Mouse (Mus musculus): ENCODE measurements around the gene Col27a1. TPM values are rescaled to one million over a fixed set of nuclear protein-coding genes. Genes with fewer than 3 reads are reported as not detected.

Col27a1 gene
- total RNA-seq, 2 experiments from 2014 or later = 1.1 to 1.4 TPM

DNA sequence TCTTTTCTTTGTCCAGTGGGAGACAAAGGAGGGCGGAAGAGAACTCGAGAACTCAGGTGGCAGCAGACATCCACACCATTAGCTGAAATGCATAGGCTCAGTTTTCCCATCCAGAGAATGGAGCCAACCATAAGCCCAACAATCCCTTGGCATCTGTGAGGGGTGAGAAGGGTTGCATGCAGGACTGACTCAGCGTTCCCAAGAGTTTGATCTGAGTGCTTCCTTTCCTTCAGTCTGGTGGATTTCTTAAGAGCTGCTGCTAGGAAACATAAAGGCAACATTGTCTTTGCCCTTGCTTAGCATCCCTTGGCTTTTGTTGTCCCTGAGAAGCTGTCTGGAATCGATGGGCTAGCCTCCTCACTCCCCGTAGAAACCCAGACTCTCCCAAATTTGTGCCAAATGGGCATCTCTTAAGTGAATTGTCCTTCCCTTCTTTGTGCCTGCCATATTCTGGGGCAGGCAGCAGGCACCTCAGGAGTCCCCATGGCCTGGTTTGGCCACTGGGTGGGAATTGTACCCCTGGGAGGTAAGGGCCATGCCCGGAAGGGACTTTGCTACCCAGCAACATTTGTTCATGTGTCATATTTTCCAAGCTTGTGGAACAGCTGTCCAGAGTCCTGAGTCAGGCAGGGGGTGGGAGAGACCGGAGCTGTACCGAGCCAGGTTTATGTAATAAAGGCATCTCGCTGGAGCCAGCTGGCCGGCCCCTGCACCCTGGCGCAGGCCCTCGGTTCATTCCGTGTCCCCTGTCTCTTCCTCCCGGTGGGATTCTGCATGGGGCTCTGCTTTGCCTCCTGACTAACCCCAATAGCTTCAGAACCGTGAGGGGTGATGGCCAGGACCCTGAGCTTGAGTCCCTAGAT lies 7.5 kb downstream of the Col27a1 start:
- intact Hi-C loops (cut with DNase I) = no loop called here
- DNase-seq = peak; percentile 56 to 61

DNA sequence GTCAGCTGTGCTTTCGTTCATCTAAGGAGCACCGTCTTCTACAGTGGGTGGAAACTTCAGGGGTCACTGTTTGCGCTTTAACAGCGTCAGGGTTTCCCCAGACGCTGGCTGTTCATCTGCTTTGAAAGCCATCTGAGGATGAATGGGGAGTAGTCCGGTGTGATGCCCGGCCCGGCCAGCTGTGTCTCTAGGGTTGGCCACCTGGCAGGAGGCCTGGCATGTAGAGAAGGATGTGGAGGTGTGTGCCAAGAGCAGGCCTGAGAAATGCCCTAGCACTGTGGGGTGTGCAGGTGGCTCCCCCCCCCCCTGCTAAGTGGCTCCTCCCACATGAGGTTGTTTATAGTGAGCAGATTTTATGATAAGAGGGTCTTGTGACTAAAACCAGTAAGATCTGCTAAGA lies 8.4 kb downstream of the Col27a1 start:
- intact Hi-C loops (cut with DNase I) = no loop called here
- no peak for DNase-seq

DNA sequence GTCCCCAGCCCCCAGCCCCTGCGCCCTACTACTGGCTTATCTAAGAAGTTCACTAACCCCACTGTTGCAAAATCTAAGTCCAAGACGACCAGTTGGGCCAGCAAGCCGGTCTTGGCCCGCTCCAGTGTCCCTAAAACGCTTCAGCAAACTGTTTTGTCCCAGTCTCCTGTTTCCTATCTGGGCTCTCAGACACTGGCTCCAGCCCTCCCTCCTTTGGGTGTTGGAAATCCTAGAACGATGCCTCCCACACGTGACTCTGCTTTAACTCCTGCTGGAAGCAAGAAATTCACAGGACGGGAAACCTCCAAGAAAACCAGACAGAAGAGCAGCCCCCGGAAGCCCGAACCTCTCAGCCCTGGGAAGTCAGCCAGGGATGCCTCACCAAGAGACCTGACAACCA lies 11.6 kb downstream of the Col27a1 start:
- DNase-seq = no peak
- intact Hi-C loops (cut with DNase I) = no loop called here

DNA sequence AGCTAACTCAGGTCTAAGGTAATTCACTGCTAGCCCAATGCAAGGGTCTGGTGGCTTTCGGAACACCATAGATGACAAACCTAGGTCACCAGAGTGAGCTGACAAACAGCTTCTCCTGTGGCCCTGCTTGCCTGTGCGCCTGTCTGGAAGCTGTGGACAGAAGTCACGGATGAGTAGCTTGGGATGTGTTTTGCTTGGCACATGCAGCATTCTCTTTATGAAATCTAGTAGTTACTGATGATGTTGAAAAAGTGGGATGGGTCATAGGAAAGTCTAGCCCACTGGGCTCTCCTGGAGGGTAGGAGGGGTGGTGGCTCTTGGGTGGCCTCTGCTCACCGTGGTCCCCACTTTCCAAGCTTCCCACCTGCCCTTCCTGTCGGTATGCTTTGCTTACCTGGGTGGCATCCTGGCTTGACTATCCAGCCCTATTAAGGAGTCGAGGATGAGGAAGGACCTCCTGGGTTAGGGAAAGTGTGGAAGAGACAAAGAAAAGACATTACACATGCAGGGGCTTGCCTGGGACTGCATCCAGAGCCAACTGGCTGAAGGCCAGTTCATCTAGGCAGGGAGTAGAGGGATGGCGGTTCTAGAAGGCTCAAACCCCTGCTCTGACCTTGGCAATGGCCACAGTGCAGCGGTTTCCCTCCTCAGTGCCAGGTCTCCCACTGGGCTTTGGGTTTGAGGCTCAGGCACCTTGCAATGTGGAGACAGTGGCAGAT lies 12.5 kb downstream of the Col27a1 start:
- intact Hi-C loops (cut with DNase I) = no loop called here
- DNase-seq = no peak

DNA sequence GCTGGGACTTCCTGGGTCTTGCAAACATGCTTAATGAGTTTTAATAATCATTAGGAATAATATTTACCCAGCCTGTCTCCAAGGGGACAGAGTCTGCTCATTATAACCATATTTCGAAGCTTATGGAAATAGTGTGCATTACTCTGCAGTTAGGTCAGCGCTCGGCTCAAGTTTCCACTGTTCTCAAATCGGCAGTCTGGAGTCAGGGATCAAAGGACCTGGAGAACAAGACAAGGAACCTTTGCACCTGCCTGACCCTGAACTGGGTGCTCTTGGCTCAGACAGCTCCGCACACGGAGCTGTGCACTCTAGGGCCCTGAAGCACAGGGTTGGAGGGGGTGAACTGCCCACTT lies 13.1 kb downstream of the Col27a1 start:
- no peak for DNase-seq
- intact Hi-C loops (cut with DNase I) = no loop called here

DNA sequence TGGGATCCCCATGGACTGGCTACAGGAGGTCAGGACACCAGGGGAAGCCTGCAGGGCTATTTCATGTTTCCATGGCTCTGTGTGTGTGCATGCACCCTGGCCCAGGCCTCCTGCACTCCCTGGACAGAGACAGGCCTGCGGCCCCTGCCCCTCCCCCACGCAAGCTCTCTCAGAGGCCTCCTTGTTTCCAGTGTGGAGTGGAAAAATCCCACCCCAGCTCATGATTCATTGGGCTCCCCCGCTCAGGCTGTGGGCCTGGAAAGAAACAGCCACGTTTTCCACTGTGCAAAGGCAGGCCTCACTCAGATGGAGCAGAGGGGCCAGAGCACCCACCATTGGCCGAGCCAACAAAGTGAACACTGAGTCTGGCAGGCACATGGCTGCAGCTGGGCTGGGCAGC lies 15.1 kb downstream of the Col27a1 start:
- DNase-seq = no peak

DNA sequence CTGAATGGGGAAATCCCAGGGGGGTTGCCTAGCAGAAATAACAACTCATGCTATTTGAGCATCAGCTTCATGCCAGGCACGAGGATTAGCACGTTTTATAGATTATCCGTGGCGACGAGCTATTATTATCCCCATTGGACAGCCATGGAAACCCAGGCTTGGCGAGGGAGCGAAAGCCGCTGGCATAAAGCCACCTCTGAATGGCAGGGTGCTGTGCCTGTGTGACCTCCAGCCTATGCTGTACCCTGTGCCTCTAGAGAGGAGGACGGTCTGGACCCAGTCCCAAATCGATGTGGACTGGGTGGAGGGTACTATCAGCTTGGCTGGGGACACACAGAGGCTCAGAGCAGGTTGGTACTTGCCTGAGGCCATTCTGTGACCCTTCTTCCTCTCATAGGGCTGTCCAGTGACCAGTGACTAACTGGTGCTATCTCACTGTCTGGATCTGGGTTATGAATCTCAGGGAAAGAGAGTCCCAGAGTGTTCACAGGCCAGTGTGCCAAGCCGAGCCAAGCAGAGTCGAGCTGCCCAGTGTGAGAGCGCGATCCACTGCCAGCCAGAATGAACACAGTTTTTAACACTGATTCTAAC lies 16.3 kb downstream of the Col27a1 start:
- peak; percentile 59 to 66 for DNase-seq
- intact Hi-C loops (cut with DNase I) = no loop called here

More for the DNA sequence above, 15.1 kb downstream of the Col27a1 start:
- intact Hi-C loops (cut with DNase I) = no loop called here

DNA sequence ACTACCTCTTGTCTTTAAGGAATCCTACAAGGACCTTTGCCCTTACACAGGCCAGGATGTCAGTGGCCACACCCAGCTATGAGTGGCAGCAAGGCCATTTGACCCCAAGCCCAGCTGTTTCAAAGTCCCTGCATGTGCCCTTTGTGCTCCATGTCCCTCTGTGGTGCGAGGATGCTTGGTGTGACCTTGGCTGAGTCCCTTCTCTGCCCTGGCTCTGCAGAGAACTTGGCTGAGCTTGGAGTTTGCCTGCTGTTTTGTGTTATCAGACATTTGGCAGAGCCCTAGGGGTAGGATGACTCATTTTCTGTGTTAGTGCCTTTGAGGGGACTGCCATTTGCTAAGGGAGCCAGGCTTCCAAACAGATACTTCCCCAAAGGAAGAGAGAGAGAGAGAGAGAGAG lies 17.3 kb downstream of the Col27a1 start:
- peak; percentile 48 to 67 for DNase-seq
- intact Hi-C loops (cut with DNase I) = no loop called here

DNA sequence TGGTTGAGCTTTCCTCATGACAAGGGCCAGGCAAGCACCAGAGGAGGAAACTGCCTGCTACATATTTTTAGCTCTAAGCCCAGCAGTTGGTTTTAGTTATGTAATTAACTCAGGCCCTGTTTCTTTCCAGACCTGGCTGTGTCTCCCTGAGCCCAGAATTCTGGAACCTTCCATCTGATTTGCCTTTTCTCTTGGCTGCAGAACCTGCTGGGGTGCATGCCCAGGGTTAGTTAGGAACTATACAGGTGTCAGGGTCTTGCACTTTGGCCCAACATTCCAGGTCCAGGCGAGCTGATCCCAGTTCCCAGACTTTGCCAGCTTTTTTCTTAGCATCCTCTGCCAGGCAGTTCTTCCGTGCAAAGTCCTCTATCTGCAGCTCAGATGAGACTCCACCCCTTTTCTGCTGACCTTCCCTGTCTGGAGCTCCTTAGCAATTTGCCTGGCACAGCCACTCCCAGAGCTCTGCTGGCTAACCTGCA lies 18.8 kb downstream of the Col27a1 start:
- intact Hi-C loops (cut with DNase I) = no loop called here
- DNase-seq = peak in 1 of 2 experiments; percentile 14

DNA sequence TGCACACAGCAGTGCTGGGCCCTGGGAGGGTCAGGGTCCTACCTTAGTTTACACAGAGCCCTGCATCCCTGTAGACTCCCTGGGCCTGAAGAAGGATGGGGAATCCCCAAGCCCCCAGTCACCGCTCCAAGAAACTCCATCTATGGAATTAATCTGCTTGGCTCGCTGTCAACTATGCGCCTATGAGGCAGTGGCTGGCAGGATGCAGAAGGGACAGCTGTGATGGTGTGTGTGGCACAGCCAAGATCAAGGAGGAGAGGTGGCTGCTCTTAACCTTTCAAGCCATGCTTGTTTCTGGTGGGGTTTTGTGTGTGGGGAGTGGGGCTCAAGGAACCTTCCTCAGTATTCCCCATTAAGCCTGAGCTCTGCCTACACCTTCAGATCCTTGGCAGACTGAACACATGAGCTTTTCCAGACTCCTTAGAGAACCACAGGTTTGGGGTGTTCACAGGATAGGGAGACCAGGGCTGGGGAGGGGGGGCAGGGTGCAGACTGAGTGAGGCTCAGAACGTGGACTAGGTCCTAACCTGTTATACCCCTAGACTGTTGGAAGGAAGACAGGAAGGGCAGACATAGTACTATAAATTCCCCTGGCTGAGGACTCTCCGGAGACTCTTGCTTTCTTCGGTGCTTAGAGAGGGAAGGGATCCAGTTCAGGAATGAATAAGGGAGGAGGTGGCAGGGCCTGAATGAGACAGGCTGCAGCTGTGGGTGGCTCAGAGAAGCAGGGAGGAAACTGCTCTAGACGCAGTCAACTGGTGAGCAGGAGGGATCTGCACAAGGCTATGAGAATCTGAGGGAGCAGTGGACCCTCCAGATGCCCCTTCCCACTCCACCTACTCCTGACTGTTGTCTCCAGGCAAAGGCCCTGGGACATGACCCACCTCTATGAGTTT lies 20.0 kb downstream of the Col27a1 start:
- DNase-seq = peak in 1 of 2 experiments; percentile 24
- intact Hi-C loops (cut with DNase I) = no loop called here

DNA sequence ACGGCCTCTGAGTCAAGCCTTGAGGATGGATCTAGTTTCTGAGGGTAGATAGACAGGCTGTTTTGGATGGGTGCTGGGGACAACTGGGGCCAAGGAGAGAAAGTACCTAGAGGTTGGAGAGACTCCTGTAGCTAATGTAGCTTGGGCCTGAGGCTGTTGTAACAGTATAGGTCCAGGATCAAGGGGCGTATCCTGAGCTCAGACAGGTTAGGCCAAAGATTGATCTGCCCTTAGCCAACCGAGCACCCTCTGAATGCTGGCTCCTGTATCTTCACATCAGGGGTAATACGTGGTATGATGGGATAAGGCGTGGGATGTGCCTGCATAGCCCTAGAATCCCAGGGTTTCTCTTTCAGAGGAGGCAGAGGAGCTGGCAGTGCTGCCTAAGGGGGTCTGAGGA lies 21.0 kb downstream of the Col27a1 start:
- intact Hi-C loops (cut with DNase I) = no loop called here
- DNase-seq = no peak

DNA sequence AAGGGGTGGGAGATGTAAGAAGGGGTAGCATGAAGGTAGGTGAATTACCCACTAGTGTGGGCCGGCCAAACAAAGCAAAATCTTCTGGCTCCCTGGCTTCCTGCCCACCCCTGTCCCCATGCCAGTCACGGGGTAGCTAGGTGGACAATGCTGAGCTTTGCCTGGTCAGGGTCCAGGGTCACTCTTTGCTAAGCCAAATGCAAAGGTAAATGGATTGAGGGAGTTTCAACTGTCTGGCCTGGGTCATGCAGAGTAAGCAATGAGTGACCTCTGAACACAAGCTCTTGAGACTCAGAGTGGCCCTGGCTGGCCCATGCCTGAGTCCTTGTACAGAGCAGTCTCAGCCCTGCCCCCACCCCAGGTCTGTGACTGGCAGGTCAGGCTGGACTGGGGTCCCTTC lies 22.4 kb downstream of the Col27a1 start:
- no peak for DNase-seq
- intact Hi-C loops (cut with DNase I) = no loop called here

DNA sequence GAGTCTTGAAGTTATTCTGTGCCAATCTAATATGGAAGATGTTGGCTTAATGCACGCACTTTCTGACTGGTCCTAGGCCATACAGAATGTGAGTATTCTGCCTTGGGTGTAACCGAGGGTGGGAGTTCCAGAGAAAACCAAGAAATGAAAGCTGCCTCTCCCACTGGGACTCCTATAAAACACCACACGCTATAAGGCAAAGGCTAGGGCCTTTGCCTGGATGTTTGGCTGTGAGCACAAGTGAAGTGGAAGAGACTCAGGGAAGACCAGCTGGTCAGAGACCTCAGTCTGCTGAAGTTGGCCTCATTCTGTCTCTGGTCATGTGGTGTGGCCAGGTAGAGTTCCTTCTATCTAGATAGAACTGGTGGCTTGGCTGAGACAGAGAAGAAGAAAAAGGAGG lies 23.4 kb downstream of the Col27a1 start:
- no peak for DNase-seq
- intact Hi-C loops (cut with DNase I) = no loop called here

DNA sequence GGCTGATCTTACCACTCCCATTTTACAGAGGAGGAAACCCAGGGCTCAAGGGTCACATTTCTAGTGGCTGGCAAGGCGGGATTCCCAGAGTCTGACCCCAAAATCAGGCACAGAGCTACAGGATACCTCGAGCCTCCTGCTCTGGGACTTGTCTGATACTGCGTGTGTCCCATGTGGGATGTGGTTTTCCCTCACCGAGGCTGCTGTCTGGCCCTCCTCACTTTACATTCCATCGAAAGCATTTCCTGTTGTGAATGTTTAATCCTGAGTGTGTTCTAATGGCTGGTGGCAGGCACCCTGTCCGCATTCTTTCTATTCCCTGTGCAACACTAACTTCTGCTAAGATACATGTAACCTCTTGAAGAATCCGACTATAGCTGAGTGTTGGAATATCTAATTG lies 24.3 kb downstream of the Col27a1 start:
- intact Hi-C loops (cut with DNase I) = no loop called here
- no peak for DNase-seq

DNA sequence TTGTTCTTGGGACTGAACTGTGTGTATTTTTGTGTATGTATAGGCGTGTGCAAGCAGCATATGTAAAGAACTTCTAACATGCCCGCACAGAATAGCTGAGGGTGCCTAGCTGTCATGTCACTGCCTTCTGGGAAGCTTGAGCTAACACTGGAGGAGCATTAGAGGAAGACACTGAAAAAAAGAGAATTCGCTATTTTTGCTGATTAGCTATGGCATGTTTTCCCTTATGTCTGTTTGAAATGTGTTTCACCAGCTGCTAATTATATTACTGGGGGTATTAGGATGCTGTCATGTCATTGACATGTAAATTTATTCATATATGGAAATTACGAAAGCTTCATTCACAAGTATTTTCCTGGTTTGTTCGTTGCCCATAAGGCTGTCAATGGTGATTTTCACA lies 24.9 kb downstream of the Col27a1 start:
- DNase-seq = no peak
- intact Hi-C loops (cut with DNase I) = no loop called here

DNA sequence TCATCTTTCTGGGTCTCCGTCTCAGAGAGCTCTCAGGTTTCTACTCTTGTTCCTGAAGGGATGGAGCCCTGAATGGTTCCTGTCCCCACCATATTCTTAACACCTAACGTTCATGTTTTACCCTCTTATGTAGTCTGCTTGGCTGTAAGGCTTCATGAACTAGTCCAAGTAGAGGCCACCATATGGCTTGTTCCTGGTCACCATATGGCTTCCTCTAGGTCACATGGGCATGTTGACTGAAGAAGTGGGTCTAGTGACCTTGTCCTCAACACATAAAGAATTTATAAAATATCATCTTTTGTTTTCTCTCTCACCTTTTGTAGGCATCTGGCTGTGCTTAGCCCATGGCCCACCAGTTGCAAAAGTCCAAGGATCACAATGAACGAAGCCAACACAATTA lies 27.2 kb downstream of the Col27a1 start:
- intact Hi-C loops (cut with DNase I) = no loop called here
- DNase-seq = no peak

DNA sequence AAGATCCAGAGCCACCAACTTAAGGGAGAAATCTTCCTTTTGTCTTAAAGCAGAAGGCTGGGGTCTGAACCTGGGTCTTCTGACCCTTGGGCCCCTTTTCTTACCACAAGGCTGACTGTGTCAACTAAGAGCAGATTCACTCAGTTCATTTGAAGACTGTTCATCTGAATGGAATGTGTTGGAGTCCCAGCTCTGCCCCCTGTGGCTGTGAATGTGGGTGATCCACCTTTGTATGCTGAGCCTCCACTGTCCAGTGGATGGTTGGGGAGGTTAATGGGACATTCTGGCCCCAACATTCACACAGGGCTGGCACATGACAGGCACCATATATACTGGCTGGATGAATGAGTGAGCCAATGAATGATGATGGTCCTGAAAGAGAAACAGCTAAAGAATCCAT lies 34.2 kb downstream of the Col27a1 start:
- DNase-seq = no peak
- intact Hi-C loops (cut with DNase I) = no loop called here

DNA sequence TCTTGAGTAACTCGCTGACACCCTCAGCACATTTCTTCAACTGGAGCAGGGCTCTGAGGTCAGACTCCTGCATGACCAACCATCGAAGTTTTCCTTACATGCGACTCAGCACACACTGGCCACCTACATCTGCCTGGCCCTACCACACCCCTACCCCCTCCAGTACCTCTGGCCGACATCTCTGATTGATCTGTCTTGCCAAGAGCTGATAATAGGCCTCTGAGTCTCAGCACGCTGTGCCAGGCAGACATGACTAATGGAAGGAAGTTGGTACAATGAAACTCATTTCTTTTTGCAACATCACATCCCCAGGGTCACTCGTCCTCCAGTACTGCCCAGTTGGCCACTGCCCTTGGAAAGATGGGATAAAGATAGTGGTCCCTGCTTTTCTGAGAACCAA lies 35.1 kb downstream of the Col27a1 start:
- intact Hi-C loops (cut with DNase I) = no loop called here
- DNase-seq = no peak

DNA sequence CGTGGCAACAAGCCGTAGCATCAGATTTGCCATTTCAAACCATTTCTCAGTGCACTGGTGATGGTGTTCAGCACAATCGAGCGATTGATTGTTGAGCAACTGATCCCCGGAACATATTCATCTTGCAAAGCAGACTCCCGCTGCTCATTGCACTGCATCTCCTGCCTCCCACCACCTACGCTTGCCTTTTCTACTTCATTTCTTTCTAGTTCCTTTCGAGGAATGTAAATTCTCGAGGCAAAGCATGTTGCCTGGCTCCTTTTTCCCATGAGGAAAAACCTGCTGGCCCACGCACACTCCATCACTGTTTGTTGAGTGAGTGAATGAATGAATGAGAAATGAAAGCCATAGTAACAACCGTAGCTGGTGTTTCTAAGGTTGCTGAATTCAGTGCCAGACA lies 38.0 kb downstream of the Col27a1 start:
- intact Hi-C loops (cut with DNase I) = no loop called here

DNA sequence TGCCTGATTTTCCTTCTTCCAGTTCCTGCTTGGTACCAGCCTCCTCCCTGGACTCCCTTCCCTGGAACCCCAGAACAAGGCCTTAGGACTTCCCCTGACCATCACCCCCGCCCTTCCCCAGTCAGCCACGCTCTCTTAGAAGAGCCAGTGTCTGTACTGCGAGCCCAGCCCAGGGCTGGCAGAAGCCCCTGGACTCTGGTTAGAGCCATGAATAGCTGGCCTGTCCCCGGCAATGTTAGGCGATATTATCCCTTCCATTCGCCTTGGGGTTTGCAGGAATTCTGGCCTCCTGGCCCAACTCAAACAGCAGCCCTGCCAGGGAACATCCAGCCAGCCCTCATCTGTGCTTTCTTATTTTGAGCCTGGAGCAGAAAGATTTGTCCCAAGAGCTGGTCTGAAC lies 39.9 kb downstream of the Col27a1 start:
- peak; percentile 47 to 59 for DNase-seq
- intact Hi-C loops (cut with DNase I) = no loop called here

More for the DNA sequence above, 38.0 kb downstream of the Col27a1 start:
- DNase-seq = no peak

DNA sequence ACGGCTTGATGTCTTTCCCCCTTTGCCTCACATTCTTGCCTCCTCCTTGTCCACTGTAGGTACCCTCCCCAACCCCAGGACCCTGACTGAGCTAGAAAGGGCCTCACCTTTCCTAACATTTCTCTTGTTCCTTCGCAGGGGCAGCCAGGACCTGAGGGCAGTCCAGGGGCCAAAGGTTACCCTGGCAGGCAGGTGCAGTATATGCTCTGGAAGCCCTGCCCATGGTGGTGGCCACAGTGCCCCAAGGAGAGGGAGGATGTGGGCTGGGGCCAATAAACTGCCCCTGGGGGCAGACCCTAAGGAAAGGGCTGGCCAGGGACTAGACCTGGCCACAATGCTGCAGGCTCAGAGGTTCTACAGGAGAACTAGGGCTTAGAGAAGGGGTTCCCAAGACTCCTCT lies 40.3 kb downstream of the Col27a1 start:
- intact Hi-C loops (cut with DNase I) = no loop called here
- no peak for DNase-seq

Data from heart, postnatal 36 days (tissue).